Mouse (Mus musculus): ENCODE results near the gene Myh3.
"Not testable (repeated sequence)": the region's sequence is repeated elsewhere in the genome, so short reads cannot be mapped to it uniquely, and the experiment has no call there.

The Myh3 gene

GRCm38 (mm10) chr11:67077435-67077834, 665 bp upstream of the Myh3 start:
- DNase-seq (ENCODE audit: low spot score) = no peak

DNA sequence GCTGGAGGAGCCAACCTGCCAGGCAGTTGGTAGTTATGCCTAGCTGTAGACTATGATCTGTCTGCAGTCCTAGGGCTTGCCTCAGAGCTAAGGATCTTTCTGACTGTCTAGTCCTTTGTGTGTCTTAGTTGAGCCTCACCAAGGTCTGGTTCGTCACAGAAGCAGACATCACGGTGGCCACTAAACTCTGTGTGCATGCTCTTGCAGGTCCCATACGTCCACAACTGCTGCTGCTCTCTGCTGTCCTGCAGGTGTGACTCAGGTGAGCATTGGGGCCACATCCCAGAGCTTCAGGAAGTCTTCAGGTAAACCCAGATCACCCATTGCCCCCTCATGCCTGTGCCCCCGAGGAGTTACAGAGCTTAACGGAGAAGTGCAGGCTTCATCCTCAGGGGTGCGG, 788 bp downstream of the Myh3 start:
- DNase-seq (ENCODE audit: low spot score) = no peak

GRCm38 (mm10) chr11:67079740-67080139, 1.6 kb downstream of the Myh3 start:
- no peak for DNase-seq (ENCODE audit: low spot score)

GRCm38 (mm10) chr11:67080168-67080567, 2.1 kb downstream of the Myh3 start:
- peak; percentile 64 for DNase-seq (ENCODE audit: low spot score)

DNA sequence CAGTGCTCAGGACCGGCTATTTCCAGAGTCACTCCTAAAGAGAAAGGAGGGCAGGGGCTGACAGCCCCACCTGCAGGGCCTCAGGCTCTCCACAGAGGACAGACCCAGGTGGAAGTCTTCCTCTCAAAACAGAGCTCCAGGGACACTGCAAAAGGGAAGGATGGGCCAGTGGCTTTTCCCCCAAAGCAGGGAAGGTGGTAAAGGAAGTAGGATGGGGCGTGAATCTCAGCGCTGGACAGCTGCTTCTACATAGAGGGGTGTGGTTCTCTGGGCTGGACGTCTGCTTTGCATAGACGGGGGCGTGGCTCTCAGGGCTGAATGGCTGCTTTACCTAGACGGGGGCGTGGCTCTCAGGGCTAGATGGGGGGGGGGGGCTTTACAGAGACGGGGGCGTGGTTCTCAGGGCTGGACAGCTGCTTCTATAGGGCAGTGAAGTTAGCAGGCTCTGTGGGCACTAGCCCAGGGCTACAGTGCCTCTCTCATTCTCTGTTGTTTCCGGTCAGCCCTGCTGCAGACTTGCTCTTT, 3.1 kb downstream of the Myh3 start:
- DNase-seq (ENCODE audit: low spot score) = peak; percentile 49

GRCm38 (mm10) chr11:67082188-67082587, 4.1 kb downstream of the Myh3 start:
- no peak for DNase-seq (ENCODE audit: low spot score)

- DNase-seq (ENCODE audit: low spot score) = no peak
These were observed 4.7 kb downstream of the Myh3 start for GRCm38 (mm10) chr11:67082793-67083192.

GRCm38 (mm10) chr11:67083239-67083638, 5.1 kb downstream of the Myh3 start:
- DNase-seq (ENCODE audit: low spot score) = no peak

DNA sequence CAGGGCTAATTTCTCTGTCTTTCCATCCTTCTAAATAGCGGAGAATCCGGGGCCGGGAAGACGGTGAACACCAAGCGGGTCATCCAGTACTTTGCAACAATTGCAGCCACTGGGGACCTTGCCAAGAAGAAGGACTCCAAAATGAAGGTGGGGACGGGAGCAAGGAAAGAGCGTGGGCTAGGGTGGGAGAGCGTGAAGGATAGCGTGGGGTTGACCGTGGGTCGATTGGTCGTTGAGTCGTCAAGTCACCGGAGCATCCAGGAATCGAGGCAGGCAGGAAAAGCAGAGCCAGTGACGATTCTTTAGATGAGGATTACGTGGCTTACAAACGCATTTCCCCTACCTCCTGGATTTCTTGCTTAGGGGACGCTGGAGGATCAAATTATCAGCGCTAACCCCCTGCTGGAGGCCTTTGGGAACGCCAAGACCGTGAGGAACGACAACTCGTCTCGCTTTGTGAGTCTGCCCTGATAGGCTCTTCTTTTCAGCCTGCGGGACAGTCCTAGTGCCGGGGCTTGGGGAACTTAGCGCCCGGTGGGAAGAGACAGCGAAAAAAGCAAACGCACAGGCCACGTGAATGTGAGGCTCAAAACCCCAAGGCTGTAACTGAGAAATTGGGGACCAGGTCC, 5.7 kb downstream of the Myh3 start:
- no peak for DNase-seq (ENCODE audit: low spot score)

DNA sequence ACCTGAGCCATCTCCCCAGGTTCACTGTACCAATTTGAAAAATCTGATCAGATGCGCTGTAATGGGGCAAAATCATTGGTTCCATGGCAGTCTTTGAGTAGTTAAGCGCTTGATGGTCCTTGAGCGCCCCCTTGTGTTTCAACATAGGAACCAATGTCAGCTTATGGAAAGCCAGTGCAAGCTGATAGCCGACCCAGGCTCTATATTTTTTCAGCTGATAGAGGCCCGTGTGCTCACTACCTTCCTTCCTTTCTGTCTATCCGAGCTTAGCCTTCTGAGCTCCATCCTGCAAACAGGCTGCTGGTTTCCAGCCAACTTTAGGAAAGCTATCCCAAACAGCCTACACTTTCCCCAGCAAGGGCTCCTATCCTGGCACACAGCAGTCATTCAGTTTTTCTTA, 7.4 kb downstream of the Myh3 start:
- peak; percentile 72 for DNase-seq (ENCODE audit: low spot score)

DNA sequence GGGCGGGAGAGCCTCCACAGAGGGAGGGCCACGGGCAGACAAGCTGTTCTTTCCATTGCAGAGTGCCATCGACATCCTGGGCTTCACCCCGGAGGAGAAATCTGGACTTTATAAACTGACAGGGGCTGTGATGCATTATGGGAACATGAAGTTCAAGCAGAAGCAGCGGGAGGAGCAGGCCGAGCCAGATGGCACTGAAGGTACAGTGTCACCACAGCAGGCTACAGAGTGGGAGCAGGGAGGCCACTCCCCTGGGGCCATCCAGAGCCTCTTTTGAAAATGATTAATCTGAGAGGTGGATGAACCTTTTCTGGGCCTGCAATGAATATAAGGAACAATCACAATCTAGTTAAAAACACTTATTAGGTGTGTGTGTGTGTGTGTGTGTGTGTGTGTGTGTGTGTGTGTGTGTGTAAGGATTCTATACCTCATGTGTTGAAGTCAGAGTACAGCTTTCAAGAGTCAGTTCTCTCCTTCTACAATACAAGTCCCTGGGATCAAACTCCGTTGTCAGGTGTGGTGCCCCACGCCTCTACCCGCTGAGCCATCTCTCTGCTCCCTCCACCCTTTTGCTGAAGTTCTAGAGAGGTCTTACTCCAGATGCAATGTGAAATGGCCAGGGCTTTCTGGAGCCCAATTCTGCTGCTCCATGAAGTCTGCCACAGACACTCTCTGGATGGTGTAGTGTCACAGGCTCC, 8.5 kb downstream of the Myh3 start:
- no peak for DNase-seq (ENCODE audit: low spot score)

- no peak for DNase-seq (ENCODE audit: low spot score)
These were observed 9.1 kb downstream of the Myh3 start for GRCm38 (mm10) chr11:67087225-67087624.

DNA sequence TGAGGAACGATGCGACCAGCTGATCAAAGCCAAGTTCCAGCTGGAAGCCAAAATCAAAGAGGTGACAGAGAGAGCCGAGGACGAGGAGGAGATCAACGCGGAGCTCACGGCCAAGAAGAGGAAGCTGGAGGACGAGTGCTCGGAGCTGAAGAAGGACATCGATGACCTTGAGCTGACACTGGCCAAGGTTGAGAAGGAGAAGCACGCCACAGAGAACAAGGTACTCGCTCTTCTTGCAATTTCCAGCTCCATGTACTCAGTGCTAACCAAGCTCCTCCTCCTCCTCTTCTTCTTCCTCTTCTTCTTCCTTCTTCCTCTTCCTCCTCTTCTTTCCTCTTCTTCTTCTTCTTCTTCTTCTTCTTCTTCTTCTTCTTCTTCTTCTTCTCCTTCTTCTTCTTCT, 14.3 kb downstream of the Myh3 start:
- not testable (repeated sequence) for DNase-seq (ENCODE audit: low spot score)

GRCm38 (mm10) chr11:67093201-67093600, 15.1 kb downstream of the Myh3 start:
- no peak for DNase-seq (ENCODE audit: low spot score)

DNA sequence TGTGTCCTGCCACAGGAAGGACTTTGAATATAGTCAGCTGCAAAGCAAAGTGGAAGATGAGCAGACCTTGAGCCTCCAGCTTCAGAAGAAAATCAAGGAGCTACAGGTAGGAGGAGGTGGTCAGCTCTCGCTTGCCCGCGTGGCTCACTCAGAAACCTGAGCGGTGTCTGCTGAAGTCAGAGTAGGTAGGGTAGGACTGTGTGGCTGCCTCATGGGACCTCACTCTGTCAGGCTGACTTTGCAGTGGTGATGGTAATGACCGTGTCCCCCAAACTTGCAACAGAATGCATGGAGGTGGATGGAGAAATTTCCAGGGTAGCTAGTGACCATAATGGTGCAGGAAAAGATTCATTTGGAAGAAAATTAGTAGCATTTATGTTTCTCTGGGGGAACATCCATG, 15.6 kb downstream of the Myh3 start:
- DNase-seq (ENCODE audit: low spot score) = no peak

DNA sequence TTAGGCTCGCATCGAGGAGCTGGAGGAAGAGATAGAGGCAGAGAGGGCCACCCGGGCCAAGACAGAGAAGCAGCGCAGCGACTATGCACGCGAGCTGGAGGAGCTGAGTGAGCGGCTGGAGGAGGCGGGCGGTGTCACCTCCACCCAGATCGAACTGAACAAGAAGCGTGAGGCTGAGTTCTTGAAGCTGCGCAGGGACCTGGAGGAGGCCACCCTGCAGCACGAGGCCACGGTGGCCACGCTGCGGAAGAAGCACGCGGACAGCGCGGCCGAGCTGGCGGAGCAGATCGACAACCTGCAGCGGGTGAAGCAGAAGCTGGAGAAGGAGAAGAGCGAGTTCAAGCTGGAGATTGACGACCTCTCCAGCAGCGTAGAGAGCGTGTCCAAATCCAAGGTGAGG, 16.4 kb downstream of the Myh3 start:
- DNase-seq (ENCODE audit: low spot score) = no peak

GRCm38 (mm10) chr11:67097709-67098108, 19.6 kb downstream of the Myh3 start:
- no peak for DNase-seq (ENCODE audit: low spot score)

- DNase-seq (ENCODE audit: low spot score) = no peak
These were observed 20.3 kb downstream of the Myh3 start for GRCm38 (mm10) chr11:67098427-67098826.

DNA sequence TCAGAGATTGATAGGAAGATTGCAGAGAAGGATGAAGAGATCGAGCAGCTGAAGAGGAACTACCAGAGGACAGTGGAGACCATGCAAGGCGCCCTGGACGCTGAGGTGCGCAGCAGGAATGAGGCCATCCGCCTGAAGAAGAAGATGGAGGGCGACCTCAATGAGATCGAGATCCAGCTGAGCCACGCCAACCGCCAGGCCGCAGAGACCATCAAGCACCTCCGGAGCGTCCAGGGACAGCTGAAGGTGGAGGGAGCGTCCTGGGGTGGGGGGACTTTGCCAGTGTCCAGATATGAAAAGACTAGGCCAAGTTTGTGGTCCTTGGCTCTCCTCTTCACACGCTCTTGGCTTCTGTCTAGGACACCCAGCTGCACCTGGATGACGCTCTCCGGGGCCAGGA, 21.1 kb downstream of the Myh3 start:
- no peak for DNase-seq (ENCODE audit: low spot score)

- peak; percentile 23 for DNase-seq (ENCODE audit: low spot score)
These were observed 22.1 kb downstream of the Myh3 start for GRCm38 (mm10) chr11:67100169-67100568.

GRCm38 (mm10) chr11:67101713-67102112, 23.6 kb downstream of the Myh3 start:
- DNase-seq (ENCODE audit: low spot score) = peak; percentile 49

DNA sequence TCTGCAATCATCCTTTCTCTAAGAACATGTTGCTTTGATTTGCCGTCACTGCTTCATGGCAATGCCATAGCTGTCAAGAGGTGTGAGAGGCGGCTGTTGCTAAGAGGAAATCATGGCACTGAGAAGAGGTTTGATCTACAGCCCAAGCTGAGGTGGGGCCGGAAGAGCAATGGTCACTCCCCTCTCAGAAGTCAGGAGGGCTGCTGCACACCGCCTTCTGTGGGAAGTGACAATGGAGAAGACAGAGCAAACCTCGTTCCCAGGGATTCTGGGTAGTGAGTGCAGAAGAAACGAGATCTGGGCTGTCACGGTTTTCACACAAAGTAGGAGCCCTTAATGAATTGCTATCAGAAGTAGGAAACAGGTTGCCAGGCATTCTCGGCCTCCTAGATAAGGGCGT, 25.2 kb downstream of the Myh3 start:
- DNase-seq (ENCODE audit: low spot score) = no peak

DNA sequence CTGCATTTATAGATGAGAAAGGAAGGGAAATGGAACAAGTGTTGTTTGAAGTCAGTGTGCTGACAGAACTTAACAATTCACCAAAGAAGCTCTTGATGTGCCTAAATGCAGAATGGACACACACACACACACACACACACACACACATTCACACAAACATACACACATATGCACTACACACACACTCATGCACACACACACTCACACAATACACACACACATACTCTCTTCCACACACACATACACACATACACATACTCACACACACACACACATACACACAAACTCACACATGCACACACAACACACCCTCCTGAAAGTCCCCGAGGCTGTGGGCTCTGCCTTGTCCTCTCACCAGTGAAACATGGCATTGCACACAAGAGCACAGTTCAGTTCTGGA, 26.1 kb downstream of the Myh3 start:
- no peak for DNase-seq (ENCODE audit: low spot score)

DNA sequence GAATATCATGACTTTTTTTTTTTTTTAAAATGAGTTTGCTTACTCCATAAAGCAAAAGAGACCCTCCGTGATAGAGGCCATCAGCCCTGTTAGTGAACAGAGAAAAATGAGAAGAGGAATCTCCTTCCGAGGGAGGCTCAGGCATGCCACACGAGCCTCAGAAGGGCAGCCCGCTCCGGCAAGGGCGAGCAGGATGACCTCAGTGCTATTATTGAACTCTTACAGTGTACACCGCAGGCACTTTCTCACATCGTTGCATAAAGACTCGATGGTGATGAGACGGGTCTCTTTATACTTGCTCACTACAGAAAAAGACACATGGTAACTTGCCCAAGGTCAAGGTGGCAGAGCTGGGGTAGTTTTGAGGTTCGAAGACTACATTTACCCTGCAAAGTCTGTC, 26.6 kb downstream of the Myh3 start:
- DNase-seq (ENCODE audit: low spot score) = no peak

All from urinary bladder, postnatal 14 days (tissue).